Mouse (Mus musculus) hindbrain, embryonic 13.5 days (tissue): ENCODE measurements at regions not wholly inside any gene's neighbourhood (a gene's known extent, or its start where the extent isn't known, plus 50 kb on each side); places are given as distances from the start of the nearest gene placed in this dataset.
A peak's percentile ranks its signal among the peaks of the same experiment; 100 is the strongest.

Experiments used
- ATAC-seq: fragments of 200-750 bp; cut with Nextera tagmentation; 2 replicates; pipeline ENCODE4 v1.8.0; 2017; ENCODE audit warnings: moderate TSS enrichment; ENCODE audit not compliant: low FRiP score
- H3K27ac ChIP-seq: fragments of 300-500 bp; sonication (generic); 2 replicates; pipeline ENCODE4 v1.5.1; 2015; ENCODE audit warnings: inconsistent platforms, mild to moderate bottlenecking, moderate library complexity
- H3K27me3 ChIP-seq: fragments of 300-500 bp; sonication (generic); 2 replicates; pipeline ENCODE4 v1.6.1; 2015; ENCODE audit warnings: mild to moderate bottlenecking, inconsistent platforms
- H3K36me3 ChIP-seq: fragments of 300-500 bp; sonication (generic); 2 replicates; pipeline ENCODE4 v1.6.1; 2015; ENCODE audit warnings: mild to moderate bottlenecking, inconsistent platforms
- H3K4me1 ChIP-seq: fragments of 300-500 bp; sonication (generic); replicated peaks from 2 replicates; pipeline ENCODE4 v1.6.1; 2015; ENCODE audit warnings: inconsistent platforms
- H3K4me2 ChIP-seq: fragments of 300-500 bp; sonication (generic); 2 replicates; pipeline ENCODE4 v1.6.1; 2015; ENCODE audit warnings: inconsistent platforms, mild to moderate bottlenecking, moderate library complexity
- H3K4me3 ChIP-seq: fragments of 300-500 bp; sonication (generic); 2 replicates; pipeline ENCODE4 v1.5.1; 2015; ENCODE audit warnings: mild to moderate bottlenecking, inconsistent platforms
- H3K9ac ChIP-seq: fragments of 300-500 bp; sonication (generic); 2 replicates; pipeline ENCODE4 v1.6.1; 2015; ENCODE audit warnings: mild to moderate bottlenecking, inconsistent platforms
- H3K9me3 ChIP-seq: fragments of 300-500 bp; sonication (generic); 2 replicates; pipeline ENCODE4 v1.6.1; 2016; ENCODE audit warnings: inconsistent platforms
- whole genome bisulfite sequencing: fragments of 180-500 bp; shearing (Covaris S2); methylation state at CpG from one replicate; pipeline ENCODE4 v1.1.7; 2015; 5-methylcytosine and 5-hydroxymethylcytosine counted together

- Histone ChIP-seq H3K4me3 (no peak overlapping the region), H3K27ac (0 out of 2 replicates have a peak overlapping the region, but pooled peaks have one; percentile 58), H3K9me3 (no peaks in the 10 kb centered on the region), H3K36me3 (no peaks in the 10 kb centered on the region), H3K4me2 (no peak overlapping the region), H3K9ac (no peak overlapping the region), H3K4me1 (peaks cover 34% of the 10 kb centered on the region), H3K27me3 (no peaks in the 10 kb centered on the region)
- WGBS: 73% methylated on average over 4 of the region's 4 CpGs
- ATAC-seq: no peak
Observed at GRCm38 (mm10) chr10:8036293-8036692, 80.3 kb upstream of the Tab2 start.

- Histone ChIP-seq H3K36me3 (no peaks in the 10 kb centered on the region), H3K27ac (peak overlapping the region; percentile 58; the same call in 1 of the 2 replicates), H3K4me1 (peaks cover 34% of the 10 kb centered on the region), H3K4me3 (no peak overlapping the region), H3K4me2 (no peak overlapping the region), H3K9ac (no peak overlapping the region), H3K27me3 (no peaks in the 10 kb centered on the region), H3K9me3 (no peaks in the 10 kb centered on the region)
- 22% methylated on average over 1 of the region's 1 CpGs for WGBS
- 0 out of 2 replicates have a peak, but pooled peaks have one; percentile 7 for ATAC-seq
Observed at GRCm38 (mm10) chr10:8035310-8035709, 79.3 kb upstream of the Tab2 start.

DNA sequence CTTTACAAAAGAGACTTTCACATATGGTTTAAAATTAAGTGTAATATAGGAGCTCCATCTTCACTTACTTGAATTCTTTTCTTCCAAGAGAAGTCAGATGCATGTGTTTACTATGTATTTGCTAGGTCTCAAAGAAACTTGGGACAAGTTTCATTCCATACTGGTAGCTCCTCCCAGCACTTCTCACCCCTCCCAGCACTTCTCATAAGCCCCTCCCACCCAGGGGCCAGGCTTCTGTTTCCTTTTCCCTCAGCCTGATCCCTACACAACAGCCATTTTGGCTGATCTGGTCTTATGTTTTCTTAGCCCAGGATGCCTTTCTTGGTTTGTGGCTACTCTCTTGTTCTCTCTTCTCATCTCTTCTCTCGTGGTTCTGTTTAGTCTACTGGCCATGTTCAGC lies 76.2 kb upstream of the Tab2 start:
- H3K27me3 ChIP-seq: no peaks in the 10 kb centered on the region
- no peak overlapping the region for H3K9ac ChIP-seq
- no peak for ATAC-seq
- H3K27ac ChIP-seq: no peak overlapping the region
- 74% methylated on average over 1 of the region's 1 CpGs for WGBS
- H3K4me2 ChIP-seq: no peak overlapping the region
- no peak overlapping the region for H3K4me3 ChIP-seq
- no peaks in the 10 kb centered on the region for H3K9me3 ChIP-seq
- peaks cover 13% of the 10 kb centered on the region for H3K4me1 ChIP-seq
- no peaks in the 10 kb centered on the region for H3K36me3 ChIP-seq

GRCm38 (mm10) chr10:8028840-8029239 lies 72.8 kb upstream of the Tab2 start:
- 80% methylated on average over 2 of the region's 2 CpGs for WGBS
- Histone ChIP-seq H3K4me1 (peaks cover 7% of the 10 kb centered on the region; the same call in 1 of the 2 replicates), H3K9ac (no peak overlapping the region), H3K27ac (no peak overlapping the region), H3K36me3 (no peaks in the 10 kb centered on the region), H3K27me3 (no peaks in the 10 kb centered on the region), H3K4me2 (no peak overlapping the region), H3K4me3 (no peak overlapping the region), H3K9me3 (no peaks in the 10 kb centered on the region)
- ATAC-seq: no peak

- Histone ChIP-seq H3K9me3 (no peaks in the 10 kb centered on the region), H3K4me3 (no peak overlapping the region), H3K4me1 (peaks cover 7% of the 10 kb centered on the region; the same call in 1 of the 2 replicates), H3K27ac (no peak overlapping the region), H3K36me3 (no peaks in the 10 kb centered on the region), H3K4me2 (no peak overlapping the region), H3K9ac (no peak overlapping the region), H3K27me3 (no peaks in the 10 kb centered on the region)
- ATAC-seq: no peak
- 36% methylated on average over 6 of the region's 6 CpGs for WGBS
Observed at GRCm38 (mm10) chr10:8027023-8027422, 71.0 kb upstream of the Tab2 start.

DNA sequence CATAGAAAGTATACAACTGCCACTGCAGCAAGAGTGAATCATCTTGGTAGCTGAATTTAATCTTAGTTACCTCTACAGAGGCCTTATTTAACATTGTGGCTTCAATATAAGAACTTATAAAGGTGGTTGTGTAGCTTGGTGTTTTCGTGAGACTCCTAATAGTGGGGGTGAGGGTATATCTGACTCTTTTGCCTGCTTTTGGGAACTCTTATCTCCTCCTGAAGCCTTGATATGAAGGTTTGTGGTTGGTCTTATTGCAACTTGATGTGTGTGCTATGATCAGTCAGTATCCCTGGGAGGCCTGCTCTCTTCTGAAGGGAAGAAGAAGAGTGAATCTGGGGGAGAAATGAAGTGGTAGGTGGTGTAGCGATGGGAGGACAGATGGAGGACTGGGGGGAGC lies 67.7 kb upstream of the Tab2 start:
- Histone ChIP-seq H3K4me2 (no peak overlapping the region), H3K9ac (no peak overlapping the region), H3K27ac (no peak overlapping the region), H3K9me3 (no peaks in the 10 kb centered on the region), H3K27me3 (no peaks in the 10 kb centered on the region), H3K4me3 (no peak overlapping the region), H3K4me1 (peaks cover 7% of the 10 kb centered on the region; the same call in 1 of the 2 replicates), H3K36me3 (no peaks in the 10 kb centered on the region)
- ATAC-seq: no peak
- WGBS: 91% methylated on average over 2 of the region's 2 CpGs

DNA sequence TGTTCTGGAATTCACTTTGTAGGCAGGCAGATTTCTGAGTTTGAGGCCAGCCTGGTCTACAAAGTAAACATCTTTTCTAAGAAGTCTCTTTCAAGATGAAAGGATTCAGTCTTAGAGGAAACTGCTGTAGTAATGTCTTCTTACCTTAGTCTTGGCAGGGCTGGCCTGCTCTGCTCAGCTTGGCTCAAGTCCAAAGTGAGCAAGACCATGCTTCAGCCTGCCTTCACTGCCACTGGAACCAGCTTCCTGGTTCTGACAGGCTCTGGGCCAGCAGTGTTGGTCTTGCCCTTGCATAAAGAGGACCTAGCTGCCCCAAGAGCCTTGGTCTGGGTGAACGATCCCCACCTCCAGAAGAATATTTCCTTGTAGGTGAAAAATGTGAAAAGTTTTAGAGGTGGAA lies 65.9 kb upstream of the Tab2 start:
- H3K9ac ChIP-seq: no peak overlapping the region

DNA sequence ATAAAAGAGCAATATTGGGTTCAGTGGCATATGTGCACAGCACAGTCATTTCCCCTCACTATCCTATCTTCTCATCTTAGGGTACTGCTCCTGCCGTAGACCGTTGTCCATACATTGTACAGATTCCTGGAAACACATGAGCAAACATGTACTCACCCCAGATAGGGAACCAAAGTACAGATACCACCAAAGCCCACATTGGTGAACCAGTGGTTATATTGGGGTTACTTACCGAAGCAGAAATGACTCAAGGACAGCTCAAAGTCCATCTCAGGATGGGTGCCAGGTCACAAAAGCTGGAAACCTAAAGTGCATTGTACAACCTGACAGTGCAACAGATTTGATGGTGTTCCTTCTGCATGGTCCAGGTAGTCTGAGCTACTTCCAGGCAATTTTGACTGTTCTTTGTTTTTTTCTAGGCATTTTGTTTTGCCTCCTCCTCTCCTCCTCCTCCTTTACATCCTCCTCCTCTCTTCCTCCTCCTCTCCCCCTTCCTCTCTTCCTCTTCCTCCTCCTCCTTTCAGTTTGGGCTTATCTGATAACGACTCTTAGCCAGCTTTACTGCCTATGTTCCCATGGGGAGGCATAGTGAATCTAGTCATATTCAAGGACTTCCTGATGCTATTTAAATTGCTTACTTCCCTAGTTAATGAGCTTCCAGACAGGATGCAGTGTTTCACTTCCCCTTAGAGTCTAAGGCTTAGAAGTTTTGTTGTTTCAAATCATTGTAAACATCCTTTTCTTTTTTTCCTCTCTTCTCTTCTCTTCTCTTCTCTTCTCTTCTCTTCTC lies 65.1 kb upstream of the Tab2 start:
- Histone ChIP-seq H3K9ac (no peak overlapping the region), H3K4me2 (no peak overlapping the region), H3K27ac (no peak overlapping the region), H3K4me1 (no peaks in the 10 kb centered on the region), H3K27me3 (no peaks in the 10 kb centered on the region), H3K9me3 (no peaks in the 10 kb centered on the region), H3K36me3 (no peaks in the 10 kb centered on the region), H3K4me3 (no peak overlapping the region)
- 84% methylated on average over 4 of the region's 4 CpGs for WGBS
- ATAC-seq: no peak

More for the DNA sequence above, 65.9 kb upstream of the Tab2 start:
- no peak for ATAC-seq
- Histone ChIP-seq H3K27me3 (no peaks in the 10 kb centered on the region), H3K4me2 (no peak overlapping the region), H3K4me3 (no peak overlapping the region), H3K9me3 (no peaks in the 10 kb centered on the region), H3K4me1 (peaks cover 5% of the 10 kb centered on the region; the same call in 1 of the 2 replicates), H3K36me3 (no peaks in the 10 kb centered on the region), H3K27ac (no peak overlapping the region)
- 95% methylated on average over 1 of the region's 1 CpGs for WGBS

DNA sequence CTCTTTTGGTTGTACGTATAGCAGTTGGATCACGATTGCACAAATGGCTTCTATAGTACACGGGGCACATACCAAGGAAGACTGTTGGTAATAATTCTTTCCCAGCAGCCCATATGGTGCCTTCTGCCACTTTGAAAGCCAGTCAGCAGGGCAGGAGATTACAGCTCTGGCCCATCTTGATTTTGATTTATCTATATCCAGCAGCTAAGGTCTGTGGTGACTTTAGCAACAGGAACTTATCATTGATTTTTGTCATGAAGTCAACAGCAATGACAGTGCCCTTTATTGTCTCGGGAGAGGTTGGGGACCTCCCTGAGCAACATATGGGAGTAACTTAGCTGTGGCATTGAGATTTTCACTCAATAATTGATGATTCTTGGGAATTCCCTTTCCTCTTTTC lies 64.1 kb upstream of the Tab2 start:
- no peak overlapping the region for H3K4me2 ChIP-seq
- no peak overlapping the region for H3K27ac ChIP-seq
- H3K27me3 ChIP-seq: no peaks in the 10 kb centered on the region
- no peaks in the 10 kb centered on the region for H3K9me3 ChIP-seq
- ATAC-seq: no peak
- no peak overlapping the region for H3K9ac ChIP-seq
- H3K36me3 ChIP-seq: no peaks in the 10 kb centered on the region
- H3K4me1 ChIP-seq: no peaks in the 10 kb centered on the region
- no peak overlapping the region for H3K4me3 ChIP-seq
- WGBS: 86% methylated on average over 4 of the region's 4 CpGs

GRCm38 (mm10) chr10:8018229-8019026 lies 62.4 kb upstream of the Tab2 start:
- ATAC-seq: no peak

GRCm38 (mm10) chr10:8016741-8017140 lies 60.7 kb upstream of the Tab2 start:
- Histone ChIP-seq H3K4me1 (no peaks in the 10 kb centered on the region), H3K4me3 (no peak overlapping the region), H3K27me3 (no peaks in the 10 kb centered on the region), H3K4me2 (no peak overlapping the region), H3K9ac (no peak overlapping the region), H3K9me3 (no peaks in the 10 kb centered on the region), H3K36me3 (no peaks in the 10 kb centered on the region), H3K27ac (no peak overlapping the region)
- ATAC-seq: no peak
- WGBS: 97% methylated on average over 2 of the region's 2 CpGs

More at GRCm38 (mm10) chr10:8018229-8019026, 62.4 kb upstream of the Tab2 start:
- no peaks in the 10 kb centered on the region for H3K27me3 ChIP-seq
- H3K27ac ChIP-seq: no peak overlapping the region
- no peak overlapping the region for H3K4me3 ChIP-seq
- H3K36me3 ChIP-seq: no peaks in the 10 kb centered on the region
- no peak overlapping the region for H3K9ac ChIP-seq
- H3K9me3 ChIP-seq: no peaks in the 10 kb centered on the region
- H3K4me1 ChIP-seq: no peaks in the 10 kb centered on the region
- no peak overlapping the region for H3K4me2 ChIP-seq

DNA sequence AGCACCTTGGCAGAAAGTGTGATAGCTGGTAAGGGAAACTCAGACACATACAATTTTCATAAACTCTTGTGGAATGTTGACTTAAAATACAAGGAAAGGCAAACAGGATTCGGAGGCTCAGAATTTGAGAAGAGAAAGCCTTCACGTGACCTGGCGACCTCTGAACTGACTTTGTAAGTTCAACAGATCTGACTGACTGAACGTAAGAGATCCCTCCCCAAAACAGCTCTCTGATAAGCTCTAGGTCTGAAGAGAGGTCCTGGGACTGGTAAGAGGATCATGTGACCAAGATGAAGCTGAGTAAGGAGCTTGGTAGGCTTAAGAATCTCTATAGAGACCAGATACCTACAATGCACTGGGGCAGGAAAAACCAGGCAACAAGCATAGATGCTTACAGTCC lies 55.7 kb upstream of the Tab2 start:
- no peaks in the 10 kb centered on the region for H3K27me3 ChIP-seq
- no peaks in the 10 kb centered on the region for H3K36me3 ChIP-seq
- WGBS: 75% methylated on average over 4 of the region's 4 CpGs
- no peak overlapping the region for H3K27ac ChIP-seq
- H3K9me3 ChIP-seq: no peaks in the 10 kb centered on the region
- 0 out of 2 replicates have a peak, but pooled peaks cover 3% of the 10 kb centered on the region for H3K4me1 ChIP-seq
- no peak for ATAC-seq
- H3K4me3 ChIP-seq: no peak overlapping the region
- no peak overlapping the region for H3K9ac ChIP-seq
- no peak overlapping the region for H3K4me2 ChIP-seq
